In genomic region chr13:24786014-24786490, GRCm38 (mm10) we compare ENCODE assay signal across 1 mouse cellular context.
TF ChIP-seq lines count a peak whose summit lies in the region.

No protein-coding gene starts in this region.

TF ChIP-seq in MEL, 35 proteins besides CTCF, POLR2A, EP300 and RAD21 (continued from another document):
- TF ChIP-seq ETS1 (IDR thresholded peaks at IDR 0.05; ENCODE audit: low read depth, low read length): peak; percentile 13; the same call in 1 of the 2 replicates
- 0 out of 2 replicates have a peak, but pooled peaks have one; percentile 61 for TF ChIP-seq MYC (IDR thresholded peaks at IDR 0.05; ENCODE audit: low read depth, low read length)
- TF ChIP-seq USF2 (IDR thresholded peaks at IDR 0.05; ENCODE audit: borderline replicate concordance in 1 of 2, insufficient read depth in 1 of 2, low read depth in 1 of 2, low read length in 2 of 2): no peak
- no peak for TF ChIP-seq MEF2A (IDR thresholded peaks at IDR 0.05; ENCODE audit: extremely low read depth, insufficient replicate concordance, low read depth, low read length, poor library complexity, severe bottlenecking)
- TF ChIP-seq ZNF384 (IDR thresholded peaks at IDR 0.05; ENCODE audit: low read depth, low read length): no peak
- no peak for TF ChIP-seq TBP (IDR thresholded peaks at IDR 0.05; ENCODE audit: low read depth, low read length)
- no peak for TF ChIP-seq JUND (IDR thresholded peaks at IDR 0.05; ENCODE audit: low read depth, low read length)
- TF ChIP-seq USF1 (IDR thresholded peaks at IDR 0.05; ENCODE audit: low read depth, low read length): 0 out of 2 replicates have a peak, but pooled peaks have one; percentile 34
- no peak for TF ChIP-seq POLR2AphosphoS5 (IDR thresholded peaks at IDR 0.05; ENCODE audit: borderline replicate concordance, low read depth, low read length)
- peak; percentile 63; the same call in 1 of the 2 replicates for TF ChIP-seq E2F4 (IDR thresholded peaks at IDR 0.05; ENCODE audit: borderline replicate concordance, low read depth, low read length)
- TF ChIP-seq CHD1 (IDR thresholded peaks at IDR 0.05; ENCODE audit: low read depth, low read length): no peak
- TF ChIP-seq MAX (IDR thresholded peaks at IDR 0.05; ENCODE audit: low read length): peak; percentile 80
- TF ChIP-seq MXI1 (IDR thresholded peaks at IDR 0.05; ENCODE audit: low read depth, low read length): peak; percentile 53
- no peak for TF ChIP-seq MAFK (IDR thresholded peaks at IDR 0.05; ENCODE audit: borderline replicate concordance, low read depth, low read length)
TF ChIP-seq in MEL: peak in this region for 6.
